Mouse (Mus musculus) left cerebral cortex, adult 8-10 months (tissue): ENCODE measurements around the gene Fam161a. TPM values are rescaled to one million over a fixed set of nuclear protein-coding genes. Genes with fewer than 3 reads are reported as not detected.
"Not testable (repeated sequence)": the region's sequence is repeated elsewhere in the genome, so short reads cannot be mapped to it uniquely, and the experiment has no call there.

Experiments
- DNase-seq, 2 experiments: peaks; one replicate each; pipeline ENCODE4 v3.0.0; 2022; ENCODE audit warnings: low spot score in 2 of 2
- total RNA-seq, 4 experiments: library from RNA; stranded (reverse); gene quantifications; 2 replicates each; pipeline ENCODE4 v1.2.4; 2022

The Fam161a gene
- total RNA-seq, 4 experiments from 2014 or later: 3.9 to 6.6 (median 5.2) TPM

DNA sequence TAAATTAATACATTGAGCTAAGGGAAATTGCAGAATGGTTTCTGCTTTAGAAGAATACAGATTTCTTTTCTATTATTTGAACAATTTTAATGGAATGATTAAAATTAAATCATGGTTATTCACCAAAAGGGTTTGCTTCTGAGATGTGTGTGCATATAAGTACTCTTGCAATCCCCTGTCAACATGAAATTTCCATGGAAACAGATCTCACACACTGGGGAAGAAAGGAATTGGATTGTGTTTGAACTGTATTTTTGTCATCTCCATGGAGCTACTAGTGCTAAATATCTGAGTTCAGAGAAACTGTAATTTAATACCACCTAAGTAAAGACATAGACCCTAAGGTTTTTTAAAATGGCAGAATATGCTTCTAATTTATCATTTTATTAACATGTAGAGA is 42.3 kb downstream of the Fam161a start:
- no peak for DNase-seq

DNA sequence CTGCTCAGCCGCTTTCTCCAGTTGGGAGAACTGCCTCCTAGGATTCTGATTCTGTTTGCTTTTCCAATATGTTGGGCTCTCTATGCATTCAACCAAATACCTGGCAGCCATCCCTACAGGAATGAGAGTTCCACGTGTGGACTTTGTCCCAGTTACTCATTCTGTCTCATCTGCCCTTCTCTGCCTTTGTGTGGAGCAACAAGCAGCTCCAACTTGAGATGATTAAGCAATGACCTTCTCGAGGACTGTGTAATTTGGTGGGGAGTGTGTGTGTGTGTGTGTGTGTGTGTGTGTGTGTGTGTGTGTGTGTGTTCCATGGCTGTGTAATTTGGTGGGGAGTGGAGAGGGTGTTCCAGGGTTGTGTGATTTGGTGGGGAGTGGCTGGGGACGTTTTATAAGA is 45.0 kb downstream of the Fam161a start:
- DNase-seq: no peak

DNA sequence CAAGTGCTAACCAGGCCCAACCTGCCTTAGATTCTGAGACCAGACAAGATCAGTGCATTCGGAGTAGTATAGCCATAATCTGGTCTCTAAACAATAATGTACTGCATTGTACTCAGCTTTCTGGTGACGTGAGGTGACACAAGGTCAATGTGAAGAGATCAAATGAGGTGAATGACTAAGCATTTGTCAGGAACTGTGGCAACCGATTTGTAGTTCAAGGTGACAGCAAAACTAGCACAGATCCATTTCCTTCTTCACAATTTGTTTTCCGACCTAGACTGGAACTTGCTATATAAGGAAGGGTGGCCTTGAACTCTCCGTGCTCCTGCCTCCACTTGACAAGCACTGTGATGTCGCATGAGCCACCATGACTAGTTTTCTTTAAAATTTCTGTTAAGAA is 55.8 kb downstream of the Fam161a start:
- no peak for DNase-seq

DNA sequence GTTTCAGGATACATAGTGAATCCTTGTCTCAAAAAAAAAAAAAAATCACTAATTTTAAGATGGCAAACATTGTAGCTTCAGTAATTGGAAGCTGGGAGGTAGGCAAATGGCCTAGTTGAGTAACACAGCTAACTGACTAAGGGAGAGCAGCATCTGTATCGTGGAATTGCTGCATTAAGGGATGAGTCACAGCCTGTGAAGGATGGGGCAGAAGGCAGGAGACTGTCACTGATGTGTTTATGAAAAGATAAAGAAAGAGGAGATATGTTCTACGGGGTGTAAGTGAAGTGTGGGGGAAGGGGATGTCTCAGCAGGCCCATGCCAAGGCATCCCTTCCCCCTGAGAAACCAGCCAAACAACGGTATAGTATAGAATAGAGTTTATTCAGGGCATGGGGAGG is 56.5 kb downstream of the Fam161a start:
- peak in 1 of 2 experiments; percentile 11 for DNase-seq

DNA sequence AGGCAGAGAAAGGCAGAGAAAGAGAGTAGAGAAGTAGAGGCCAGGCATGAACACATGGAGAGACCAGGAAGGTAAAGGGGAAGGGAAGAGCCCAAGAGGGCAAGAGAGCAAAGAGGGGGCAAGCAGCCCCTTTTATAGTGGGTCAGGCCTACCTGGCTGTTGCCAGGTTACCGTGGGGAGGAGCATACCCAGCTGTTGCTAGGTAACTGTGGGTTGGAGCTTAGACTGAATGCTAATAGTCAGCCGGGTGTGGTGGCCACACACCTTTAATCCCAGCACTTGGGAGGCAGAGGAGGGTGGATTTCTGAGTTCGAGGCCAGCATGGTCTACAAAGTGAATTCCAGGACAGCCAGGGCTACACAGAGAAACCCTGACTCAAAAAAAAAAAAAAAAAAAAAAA is 56.9 kb downstream of the Fam161a start:
- not testable (repeated sequence) for DNase-seq

DNA sequence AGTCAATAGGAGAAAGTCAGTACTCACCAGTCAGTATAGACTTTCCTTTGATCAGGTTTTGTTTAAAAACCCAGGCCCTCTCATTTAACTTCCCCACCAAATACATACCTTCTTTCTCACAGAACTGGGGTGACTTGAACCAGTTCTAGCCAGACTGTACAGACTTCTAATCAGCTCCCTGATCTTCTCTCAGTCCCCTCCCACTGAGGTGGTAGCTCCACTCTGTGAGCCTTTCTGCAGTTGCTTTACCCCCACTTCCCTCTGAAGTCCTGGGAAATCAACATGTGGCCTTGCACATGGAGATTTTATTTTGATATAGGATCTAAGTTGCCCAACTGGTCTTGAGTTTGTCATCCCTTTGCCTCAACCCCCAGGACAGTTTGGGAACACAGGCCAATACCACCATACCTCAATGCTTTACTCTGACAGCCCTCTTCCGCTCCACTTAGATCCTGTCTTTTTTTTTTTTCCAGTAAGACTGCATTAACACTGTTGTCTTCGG is 57.9 kb downstream of the Fam161a start:
- no peak for DNase-seq

DNA sequence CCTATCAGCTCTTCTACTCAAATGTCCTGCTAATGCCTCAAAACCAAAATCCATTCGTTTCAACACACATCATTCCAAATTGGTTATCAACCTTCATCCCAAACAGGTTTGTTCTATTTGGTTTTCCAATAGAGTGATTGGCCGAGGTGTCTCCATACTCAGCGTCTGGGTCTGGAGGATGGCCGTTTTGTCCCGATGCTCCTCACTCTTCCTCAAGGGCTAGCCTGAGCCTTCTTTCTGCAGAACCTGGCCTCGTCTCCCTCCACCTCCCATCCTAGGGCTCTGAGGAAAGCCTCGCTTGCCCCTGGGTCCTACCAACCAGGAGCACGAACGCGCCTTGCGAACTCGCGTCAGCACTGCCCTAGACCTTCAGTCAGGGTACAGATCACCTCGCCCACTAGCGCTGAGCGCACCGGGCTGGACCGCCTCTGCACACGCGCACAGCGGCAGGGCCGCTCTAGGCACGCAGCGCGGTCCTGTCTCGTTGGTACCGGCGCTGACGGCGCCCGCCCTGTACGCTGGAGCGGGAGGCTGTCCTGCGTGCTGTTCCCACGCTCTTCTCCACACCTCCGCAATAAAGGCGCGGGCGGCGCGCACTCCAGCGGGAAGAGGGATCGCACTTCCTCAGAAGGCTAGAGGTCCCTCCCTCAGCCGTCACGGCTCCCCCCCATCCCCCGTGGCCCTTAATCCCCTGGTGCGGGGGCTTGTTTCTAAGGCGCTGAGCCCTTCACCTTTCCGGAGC is 60.2 kb downstream of the Fam161a start:
- DNase-seq: peak; percentile 75 to 91

DNA sequence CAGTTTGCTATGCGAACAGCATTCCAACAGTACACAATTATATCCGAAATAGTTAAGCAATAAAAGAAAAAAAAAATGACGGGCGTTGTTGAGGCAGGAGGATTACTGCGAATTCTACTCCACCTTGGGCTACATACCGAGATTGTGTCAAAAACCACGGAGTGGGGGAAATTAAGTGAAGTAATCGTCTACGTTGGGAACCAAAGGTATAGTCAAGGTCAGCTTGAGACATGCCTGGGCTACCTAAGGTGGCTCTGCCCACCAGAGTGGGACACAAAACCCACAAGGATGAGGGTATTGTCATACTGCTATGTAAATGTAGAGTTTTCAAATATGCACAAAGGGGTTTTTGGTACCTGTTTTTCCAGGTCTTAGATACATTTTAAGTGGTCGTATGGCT is 60.9 kb downstream of the Fam161a start:
- peak in 1 of 2 experiments; percentile 8 for DNase-seq

DNA sequence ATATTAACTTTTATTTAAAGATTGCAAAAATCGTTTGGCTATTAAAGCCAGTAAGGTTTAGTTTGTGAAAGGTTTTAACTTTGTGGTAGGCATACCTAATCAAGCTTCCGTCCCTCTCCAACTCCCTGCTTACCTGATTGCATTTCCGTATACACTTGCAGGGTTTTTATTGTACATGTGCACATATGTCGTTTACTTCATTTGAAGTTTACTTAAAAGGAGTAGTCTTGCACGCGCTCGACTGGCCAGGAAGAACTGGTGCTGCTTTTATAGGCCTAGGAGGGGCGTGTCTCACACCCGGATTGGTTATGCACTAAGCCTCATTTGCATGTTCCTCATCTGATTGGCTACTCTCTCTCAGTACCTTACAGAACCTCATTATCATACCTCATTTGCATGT is 61.7 kb downstream of the Fam161a start:
- not testable (repeated sequence) for DNase-seq

DNA sequence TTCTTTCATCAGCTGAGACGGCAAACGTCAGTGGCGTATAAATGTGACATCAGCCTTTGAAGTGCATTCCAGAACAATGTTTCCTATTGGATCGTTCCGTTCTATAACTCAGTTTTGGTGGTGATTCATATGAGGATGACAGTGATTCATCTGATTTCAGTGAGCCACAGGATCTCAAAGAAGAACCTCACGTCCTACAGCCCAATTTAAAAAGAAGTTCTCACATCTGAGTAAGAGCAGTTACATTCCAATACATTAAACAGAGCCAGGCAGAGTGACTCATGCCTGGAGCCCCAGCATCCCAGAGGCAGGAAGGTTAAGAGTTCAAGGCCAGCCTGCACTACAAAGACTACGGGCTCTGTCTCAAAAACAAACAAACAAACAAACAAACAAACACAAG is 67.5 kb downstream of the Fam161a start:
- DNase-seq: peak in 1 of 2 experiments; percentile 57

DNA sequence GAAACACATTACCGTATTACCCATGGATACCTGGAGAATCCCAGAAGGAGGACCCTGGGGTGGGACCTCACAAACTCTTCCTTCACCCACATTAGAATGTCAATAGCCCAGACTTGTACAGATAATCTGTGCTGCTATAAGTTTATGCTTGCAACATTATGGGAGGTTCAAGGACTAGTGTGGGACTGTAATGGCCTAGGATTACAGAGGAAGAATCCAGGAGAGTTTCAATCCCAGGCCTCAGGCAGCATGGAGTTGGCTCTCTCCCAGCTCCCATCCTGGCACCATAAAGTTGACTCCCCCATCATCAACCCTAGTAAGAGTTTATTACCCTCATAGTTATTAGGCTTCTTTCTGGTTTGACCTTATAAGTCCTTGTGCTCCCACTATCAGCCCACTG is 71.2 kb downstream of the Fam161a start:
- no peak for DNase-seq

Other genes starting within 250 kb of the Fam161a start
- 10 to 100 TPM in 3 of 4 experiments, 1 to 10 TPM in 1; 6.2 to 24.7 (median 14.2) TPM for gene B3gnt2, start 146.6 kb upstream of the Fam161a start, total RNA-seq
- gene Zrsr1, start 35.5 kb upstream of the Fam161a start, total RNA-seq: 10 to 100 TPM; 63.0 to 78.1 (median 72.0) TPM
- gene Gm28048, start 25.4 kb upstream of the Fam161a start, total RNA-seq: 10 to 100 TPM; 11.1 to 24.0 (median 16.0) TPM
- 10 to 100 TPM; 32.2 to 47.5 (median 36.8) TPM for gene Commd1, start 25.1 kb upstream of the Fam161a start, total RNA-seq
- 100 to 1,000 TPM in 1 of 4 experiments, 10 to 100 TPM in 3; 89.2 to 103 (median 95.6) TPM for gene Cct4, start 17.0 kb upstream of the Fam161a start, total RNA-seq
- gene Xpo1, start 248.5 kb downstream of the Fam161a start, total RNA-seq: 10 to 100 TPM; 52.4 to 58.9 (median 57.1) TPM